Mouse (Mus musculus): ENCODE data around the gene Olfr33.
A peak's percentile ranks its signal among the peaks of the same experiment; 100 is the strongest.

Gene Olfr33

GRCm38 (mm10) chr7:102718970-102719369, at the start of gene Olfr33:
Gene Olfr33, minus strand, starts transcription at chr7:102719070.
- no peak for DNase-seq (ENCODE audit: low spot score)

- DNase-seq (ENCODE audit: low spot score): no peak
These were observed 40.4 kb upstream of the Olfr33 start, which contains the start of the genes Olfr560 and Olfr78 for GRCm38 (mm10) chr7:102759266-102759665. Gene Olfr560, minus strand, starts transcription at chr7:102759366. Gene Olfr78, minus strand, starts transcription at chr7:102759471.

DNA sequence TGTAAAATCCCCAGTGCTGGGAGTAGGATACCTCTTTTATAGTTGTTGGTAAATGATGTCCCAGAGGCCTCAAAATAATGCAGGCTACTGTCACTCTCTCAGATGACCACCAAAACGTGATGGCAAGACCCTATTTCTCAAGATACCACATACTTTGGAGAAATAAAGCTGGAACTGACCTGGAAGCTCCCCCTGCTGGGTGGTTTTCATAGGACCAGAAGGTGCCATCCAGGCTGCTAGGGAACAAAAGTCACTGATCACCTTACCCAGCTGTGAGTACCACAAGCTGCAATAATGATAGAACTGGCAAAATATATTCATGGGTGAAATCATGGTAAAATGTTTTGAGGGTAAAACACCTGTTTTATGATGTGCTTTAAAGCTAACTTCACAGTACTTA, 33.2 kb upstream of the Olfr33 start:
- DNase-seq (ENCODE audit: low spot score): no peak

- DNase-seq (ENCODE audit: low spot score): no peak
These were observed 18.8 kb upstream of the Olfr33 start for GRCm38 (mm10) chr7:102737705-102738104.

DNA sequence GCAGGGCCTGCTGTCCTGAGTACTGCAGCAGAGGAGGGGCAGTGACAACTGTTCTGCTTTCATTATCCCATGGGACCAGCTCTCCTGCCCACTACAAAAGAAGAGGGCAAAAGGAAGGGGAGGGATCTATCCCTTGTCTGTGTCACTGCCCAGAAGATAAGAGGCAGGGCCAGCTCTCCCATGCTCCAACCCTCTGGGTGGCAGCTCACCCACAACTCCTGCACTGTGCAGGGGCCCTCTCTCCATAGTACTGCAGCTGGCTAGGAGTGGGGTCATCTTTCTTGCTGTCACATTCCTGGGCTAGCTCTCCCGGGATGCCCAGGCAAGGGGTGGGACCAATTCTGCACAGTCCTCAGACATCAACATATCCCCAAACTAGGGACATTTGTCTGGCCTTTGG, 14.9 kb upstream of the Olfr33 start:
- no peak for DNase-seq (ENCODE audit: low spot score)

- no peak for DNase-seq (ENCODE audit: low spot score)
These were observed 8.5 kb upstream of the Olfr33 start, which contains the start of gene Olfr559 for GRCm38 (mm10) chr7:102727391-102727790. Gene Olfr559, minus strand, starts transcription at chr7:102727491.

DNA sequence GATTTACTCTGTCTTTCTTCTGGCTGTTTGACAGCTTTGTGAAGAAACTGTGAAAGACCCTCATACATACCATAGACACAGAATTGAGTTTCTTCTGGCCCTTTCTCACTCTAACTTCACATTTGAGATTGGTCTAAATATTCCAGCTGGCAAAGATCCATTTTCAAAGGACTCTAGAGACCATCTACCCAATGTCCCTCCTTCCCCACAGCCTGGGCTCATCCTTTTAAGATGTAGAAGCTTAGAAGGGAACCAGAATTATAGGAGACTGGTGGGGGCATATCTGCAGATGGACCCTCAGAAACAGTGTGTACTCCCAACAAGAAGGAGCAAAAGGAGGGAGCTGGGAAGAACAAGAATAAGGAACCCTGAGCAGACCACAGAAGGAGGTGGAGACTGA, 17.0 kb downstream of the Olfr33 start, which contains the start of gene Olfr558:
Gene Olfr558 (plus strand): TSS at position 301 of the 400 bp plus-strand sequence.
- no peak for DNase-seq (ENCODE audit: low spot score)

DNA sequence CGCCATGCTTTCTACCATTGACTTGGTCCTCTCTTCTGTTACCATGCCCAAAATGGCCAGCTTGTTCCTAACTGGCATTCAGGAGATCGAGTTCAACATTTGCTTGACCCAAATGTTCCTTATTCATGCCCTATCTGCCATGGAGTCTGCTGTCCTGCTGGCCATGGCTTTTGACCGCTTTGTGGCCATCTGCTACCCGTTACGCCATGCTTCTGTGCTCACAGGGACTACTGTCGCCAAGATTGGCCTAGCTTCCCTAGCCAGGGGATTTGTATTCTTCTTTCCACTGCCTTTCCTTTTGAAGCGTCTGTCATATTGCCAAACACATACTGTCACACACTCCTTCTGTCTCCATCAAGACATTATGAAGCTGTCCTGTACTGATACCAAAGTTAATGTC, 20.4 kb downstream of the Olfr33 start:
- no peak for DNase-seq (ENCODE audit: low spot score)

GRCm38 (mm10) chr7:102695358-102696125, 23.3 kb downstream of the Olfr33 start, which contains the start of gene Olfr557:
Gene Olfr557, plus strand, starts transcription at chr7:102695910.
- peak; percentile 17 for DNase-seq (ENCODE audit: low spot score)

GRCm38 (mm10) chr7:102686944-102687501, 31.8 kb downstream of the Olfr33 start, which contains the start of gene Trim68:
Gene Trim68, minus strand, starts transcription at chr7:102687327.
- peak; percentile 94 for DNase-seq (ENCODE audit: low spot score)

DNA sequence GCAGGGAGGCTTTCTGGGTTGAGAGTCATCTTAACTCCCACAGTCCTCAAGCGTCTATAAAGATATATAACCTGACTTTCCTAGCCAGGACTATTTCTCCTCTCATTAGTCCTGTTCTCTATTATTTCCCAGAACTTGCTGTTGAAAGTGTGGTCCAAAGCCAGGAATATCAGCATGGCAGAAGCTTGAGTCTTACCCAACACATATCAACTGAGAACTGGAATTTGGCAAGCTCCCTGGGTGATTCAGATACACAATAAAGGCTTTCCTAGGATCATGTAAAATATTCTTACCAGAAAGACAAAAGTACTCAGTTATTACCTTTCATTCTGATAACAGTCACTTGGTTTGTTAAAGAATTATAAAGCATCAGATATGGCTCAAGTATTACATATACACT, 37.0 kb downstream of the Olfr33 start:
- no peak for DNase-seq (ENCODE audit: low spot score)

GRCm38 (mm10) chr7:102676225-102676624, 42.6 kb downstream of the Olfr33 start:
- no peak for DNase-seq (ENCODE audit: low spot score)

GRCm38 (mm10) chr7:102665378-102665777, 53.5 kb downstream of the Olfr33 start:
- no peak for DNase-seq (ENCODE audit: low spot score)

DNA sequence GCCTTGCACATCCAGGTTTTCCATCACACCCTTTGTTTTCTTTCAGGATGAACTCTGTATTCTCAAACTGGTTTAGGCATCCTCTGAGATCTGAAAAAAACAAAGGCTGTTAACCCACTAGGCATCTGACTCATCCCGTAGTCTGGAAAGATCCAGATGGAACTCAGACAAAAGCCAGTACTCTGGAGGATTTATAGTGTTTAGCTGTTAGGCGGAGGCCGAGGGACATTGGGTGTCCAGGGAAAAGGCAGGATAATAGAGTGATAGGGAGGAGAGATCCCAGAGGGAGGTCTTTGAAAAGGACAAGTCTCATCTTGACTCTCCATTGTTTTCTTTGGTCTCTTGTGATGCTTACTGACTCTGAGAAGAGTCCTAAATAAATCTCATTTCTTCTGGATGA, 54.3 kb downstream of the Olfr33 start, which contains the start of gene Olfr556:
Gene Olfr556 (plus strand): TSS at position 301 of the 400 bp plus-strand sequence.
- no peak for DNase-seq (ENCODE audit: low spot score)
